Mouse (Mus musculus) adrenal gland, postnatal 0 days (tissue): ENCODE results near the gene Rcn2. TPM values are rescaled to one million over a fixed set of nuclear protein-coding genes. Genes with fewer than 3 reads are reported as not detected.

ENCODE experiments used
- polyA plus RNA-seq: library from polyadenylated mRNA; unstranded; fragments of >200 nt; fragmentation: Nextera tagmentation; extraction: Ambion mirVana; gene quantifications from 2 replicates; pipeline ENCODE4 v1.2.1, GENCODE M21; 2015

Gene Rcn2
- polyA plus RNA-seq = 163 and 190 TPM in 2 replicates

GRCm38 (mm10) chr9:56041372-56042180 lies at the start of gene Rcn2:
Gene Rcn2 (plus strand): TSS chr9:56041845.

GRCm38 (mm10) chr9:56010450-56010849 lies 31.2 kb upstream of the Rcn2 start, which contains the start of gene 4930563M21Rik:
Gene 4930563M21Rik (minus strand): TSS chr9:56010550.

GRCm38 (mm10) chr9:56089778-56090520 lies 48.3 kb downstream of the Rcn2 start, which contains the start of gene Pstpip1:
Gene Pstpip1 (plus strand): TSS chr9:56089962.

Other genes with a start within 250 kb of the Rcn2 start
- 7.5 and 7.7 TPM in 2 replicates for gene Scaper, start 103.7 kb upstream of the Rcn2 start, polyA plus RNA-seq
- gene 4930563M21Rik, start 31.3 kb upstream of the Rcn2 start, polyA plus RNA-seq = not detected in 2 replicates
- 1.5 and 2.6 TPM in 2 replicates for gene Pstpip1, start 48.1 kb downstream of the Rcn2 start, polyA plus RNA-seq
- gene Tspan3, start 123.6 kb downstream of the Rcn2 start, polyA plus RNA-seq = 287 and 351 TPM in 2 replicates